Comparison of ENCODE assay signal across 12 mouse cellular contexts in the genomic region with DNA sequence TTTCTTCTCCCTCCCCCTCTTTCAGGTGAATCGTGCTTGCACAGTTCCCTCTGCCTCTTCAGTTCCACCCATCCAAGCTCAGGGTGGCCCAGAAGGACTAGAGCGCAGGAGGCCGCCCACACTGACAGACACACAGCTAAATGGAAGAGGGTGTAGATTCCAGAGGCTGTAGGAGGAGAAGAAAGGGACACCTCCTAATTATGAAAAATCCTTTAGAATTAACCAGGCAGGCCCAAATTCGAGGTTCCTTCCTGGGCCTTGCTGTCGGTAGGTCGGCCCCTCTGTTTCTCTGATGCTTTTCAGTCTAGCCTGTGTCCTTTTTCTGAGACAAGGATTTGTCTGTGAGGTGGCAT. TPM values are rescaled to one million over a fixed set of nuclear protein-coding genes. Genes with fewer than 3 reads are reported as not detected.
DNase-seq lines count a peak whose midpoint lies in the region; ATAC-seq and TF ChIP-seq lines count a peak whose summit lies in the region.
"Had no signal": no experiment of that assay in that cellular context is flagged by ENCODE, and none has a peak within 500 bp of the region (broad histone marks: within the 10 kb centered on the region; RNA-seq: fewer than 3 reads in every experiment).

No protein-coding gene starts in this region.

- no peak for TF ChIP-seq CTCF in kidney, adult 2 months (conservative IDR thresholded peaks at IDR 0.05; ENCODE audit: insufficient read depth, insufficient read length, low read depth, low read length)

- no peak overlapping the region for H3K9ac ChIP-seq in embryonic facial prominence, embryonic 12.5 days
- peak overlapping the region; percentile 99 for H3K9ac ChIP-seq in hindbrain, embryonic 14.5 days
- H3K9ac ChIP-seq in neural tube, embryonic 13.5 days = peak overlapping the region; percentile 100
- H3K9ac ChIP-seq: heart, embryonic 15.5 days; liver, embryonic 14.5 days had no signal

- H3K4me2 ChIP-seq in embryonic facial prominence, embryonic 12.5 days (replicated peaks) = 0 out of 2 replicates have a peak overlapping the region, but pooled peaks have one; percentile 13
- H3K4me2 ChIP-seq in hindbrain, embryonic 14.5 days (replicated peaks) = peak overlapping the region; percentile 91
- peak overlapping the region; percentile 89 for H3K4me2 ChIP-seq in neural tube, embryonic 13.5 days
- H3K4me2 ChIP-seq: heart, embryonic 15.5 days had no signal

- H3K27me3 ChIP-seq in embryonic facial prominence, embryonic 12.5 days = peaks cover 100% of the 10 kb centered on the region
- H3K27me3 ChIP-seq in hindbrain, embryonic 14.5 days (ENCODE audit: control insufficient read depth, insufficient read depth, low read length) = 0 out of 2 replicates have a peak, but pooled peaks cover 15% of the 10 kb centered on the region
- peaks cover 75% of the 10 kb centered on the region for H3K27me3 ChIP-seq in neural tube, embryonic 13.5 days
- H3K27me3 ChIP-seq in kidney, adult 2 months (replicated peaks; ENCODE audit: control insufficient read depth, insufficient read depth, low read length) = peaks cover 5% of the 10 kb centered on the region

- TF ChIP-seq POLR2A in kidney, adult 2 months (IDR thresholded peaks at IDR 0.05; ENCODE audit: low read depth, low read length) = no peak

- 4% methylated on average over 6 of the region's 6 CpGs for WGBS in embryonic facial prominence, embryonic 12.5 days
- WGBS in hindbrain, embryonic 14.5 days = 10% methylated on average over 6 of the region's 6 CpGs
- WGBS in neural tube, embryonic 13.5 days = 8% methylated on average over 6 of the region's 6 CpGs
- 9% methylated on average over 6 of the region's 6 CpGs for WGBS in kidney, adult 2 months

- DNase-seq in layer of hippocampus, postnatal 14 days (ENCODE audit: low spot score in 2 of 2) = peak; percentile 9 to 29
- no peak for DNase-seq in layer of hippocampus, adult 9-11 months
- no peak for DNase-seq in hindbrain, embryonic 14.5 days (ENCODE audit: low spot score)
- no peak for DNase-seq in gastrocnemius, postnatal 10 days
- DNase-seq in kidney, adult 2 months = no peak
- no peak for DNase-seq in lung, postnatal 10 days
- DNase-seq: gastrocnemius, postnatal 25 days; kidney, adult 11 months had no signal

- peaks cover 14% of the 10 kb centered on the region; the same call in 1 of the 2 replicates for H3K4me1 ChIP-seq in embryonic facial prominence, embryonic 12.5 days
- peaks cover 19% of the 10 kb centered on the region for H3K4me1 ChIP-seq in hindbrain, embryonic 14.5 days (replicated peaks; ENCODE audit: control insufficient read depth, insufficient read depth, low read length)
- peaks cover 54% of the 10 kb centered on the region for H3K4me1 ChIP-seq in neural tube, embryonic 13.5 days (replicated peaks)
- no peaks in the 10 kb centered on the region for H3K4me1 ChIP-seq in kidney, adult 2 months (ENCODE audit: control insufficient read depth, insufficient read depth, low read length)

- H3K27ac ChIP-seq in embryonic facial prominence, embryonic 12.5 days = no peak overlapping the region
- H3K27ac ChIP-seq in hindbrain, embryonic 14.5 days = peak overlapping the region; percentile 99
- H3K27ac ChIP-seq in neural tube, embryonic 13.5 days (replicated peaks) = peak overlapping the region; percentile 99
- no peak overlapping the region for H3K27ac ChIP-seq in kidney, adult 2 months (ENCODE audit: insufficient read depth, low read depth, low read length)
- H3K27ac ChIP-seq: heart, embryonic 15.5 days; liver, embryonic 14.5 days had no signal

- H3K4me3 ChIP-seq in embryonic facial prominence, embryonic 12.5 days = peak overlapping the region; percentile 3; the same call in 1 of the 2 replicates
- H3K4me3 ChIP-seq in hindbrain, embryonic 14.5 days (replicated peaks; ENCODE audit: low read length) = peak overlapping the region; percentile 88
- H3K4me3 ChIP-seq in neural tube, embryonic 13.5 days = peak overlapping the region; percentile 89
- H3K4me3 ChIP-seq in kidney, adult 2 months (ENCODE audit: insufficient read depth, low read depth, low read length) = no peak overlapping the region
- H3K4me3 ChIP-seq: heart, embryonic 15.5 days had no signal

- no peaks in the 10 kb centered on the region for H3K9me3 ChIP-seq in embryonic facial prominence, embryonic 12.5 days
- H3K9me3 ChIP-seq in hindbrain, embryonic 14.5 days (ENCODE audit: control insufficient read depth, low read length) = no peaks in the 10 kb centered on the region
- no peaks in the 10 kb centered on the region for H3K9me3 ChIP-seq in neural tube, embryonic 13.5 days
- H3K9me3 ChIP-seq: heart, embryonic 15.5 days had no signal

- no peak for ATAC-seq in embryonic facial prominence, embryonic 12.5 days (ENCODE audit: insufficient number of reproducible peaks, insufficient read depth, low FRiP score, low TSS enrichment)
- no peak for ATAC-seq in hindbrain, embryonic 14.5 days (ENCODE audit: low FRiP score)
- no peak for ATAC-seq in neural tube, embryonic 13.5 days (ENCODE audit: low read depth)

- no peaks in the 10 kb centered on the region for H3K36me3 ChIP-seq in embryonic facial prominence, embryonic 12.5 days
- H3K36me3 ChIP-seq in hindbrain, embryonic 14.5 days (replicated peaks; ENCODE audit: control insufficient read depth, insufficient read depth) = peaks cover 8% of the 10 kb centered on the region; the same call in 1 of the 2 replicates
- 0 out of 2 replicates have a peak, but pooled peaks cover 2% of the 10 kb centered on the region for H3K36me3 ChIP-seq in neural tube, embryonic 13.5 days
- no peaks in the 10 kb centered on the region for H3K36me3 ChIP-seq in kidney, adult 2 months (ENCODE audit: control insufficient read depth, insufficient read depth, low read length)
- H3K36me3 ChIP-seq: heart, embryonic 15.5 days had no signal

RNA-seq across cellular contexts. Expression of a gene that starts 36.9 kb away (rescaled TPM):
- 10 to 100 TPM; 84.1 to 90.7 TPM for total RNA-seq in layer of hippocampus, postnatal 14 days (2021)
- 42.3 and 42.5 TPM in 2 replicates for polyA plus RNA-seq in embryonic facial prominence, embryonic 12.5 days (2016; fragmentation: Nextera tagmentation; extraction: Ambion mirVana)
- 26.3 and 28.9 TPM in 2 replicates for polyA plus RNA-seq in hindbrain, embryonic 14.5 days (2014; fragmentation: Nextera tagmentation; extraction: Ambion mirVana)
- polyA plus RNA-seq in neural tube, embryonic 13.5 days (2015; fragmentation: Nextera tagmentation; extraction: Ambion mirVana) = 28.2 and 28.6 TPM in 2 replicates
- 10 to 100 TPM; 36.6 to 44.9 TPM for total RNA-seq in gastrocnemius, postnatal 10 days (2021)
- 33.8 and 35.3 TPM in 2 replicates for polyA plus RNA-seq in kidney, adult 2 months (2012; rRNA removed)

Comparison
In these comparisons a context has a peak if more than half of its experiments do, and no peak if none do; other contexts are left out.
1. DNase-seq: peak in layer of hippocampus, postnatal 14 days (2 of 2); none in layer of hippocampus, adult 9-11 months (single experiment), hindbrain, embryonic 14.5 days (single experiment), gastrocnemius, postnatal 10 days (single experiment), kidney, adult 2 months (single experiment) and lung, postnatal 10 days (single experiment).
2. H3K27ac ChIP-seq: peak in hindbrain, embryonic 14.5 days (single experiment) and neural tube, embryonic 13.5 days (single experiment); none in embryonic facial prominence, embryonic 12.5 days (single experiment) and kidney, adult 2 months (single experiment).
3. H3K4me2 ChIP-seq: peak in every context shown above with its lines; median percentile 91 in hindbrain, embryonic 14.5 days; 89 in neural tube, embryonic 13.5 days; 13 in embryonic facial prominence, embryonic 12.5 days.